Mouse (Mus musculus) heart, adult 9 months (tissue): ENCODE results near the gene Pcp4l1.
"Not testable (repeated sequence)": the region's sequence is repeated elsewhere in the genome, so short reads cannot be mapped to it uniquely, and the experiment has no call there.

Experiments
- DNase-seq, 2 experiments: peaks; one replicate each; pipeline ENCODE4 v3.0.0; 2022; ENCODE audit warnings: low spot score in 2 of 2

The Pcp4l1 gene

GRCm38 (mm10) chr1:171195887-171196397 lies at the start of gene Pcp4l1:
Pcp4l1 (minus strand) TSS chr1:171196268.
- peak; percentile 84 to 86 for DNase-seq

- DNase-seq, result no peak
Observed at GRCm38 (mm10) chr1:171245353-171245752, 49.3 kb upstream of the Pcp4l1 start.

GRCm38 (mm10) chr1:171241952-171242351 lies 45.9 kb upstream of the Pcp4l1 start:
- DNase-seq, result not testable (repeated sequence)

- DNase-seq, result no peak
Observed at GRCm38 (mm10) chr1:171240911-171241310, 44.8 kb upstream of the Pcp4l1 start.

DNA sequence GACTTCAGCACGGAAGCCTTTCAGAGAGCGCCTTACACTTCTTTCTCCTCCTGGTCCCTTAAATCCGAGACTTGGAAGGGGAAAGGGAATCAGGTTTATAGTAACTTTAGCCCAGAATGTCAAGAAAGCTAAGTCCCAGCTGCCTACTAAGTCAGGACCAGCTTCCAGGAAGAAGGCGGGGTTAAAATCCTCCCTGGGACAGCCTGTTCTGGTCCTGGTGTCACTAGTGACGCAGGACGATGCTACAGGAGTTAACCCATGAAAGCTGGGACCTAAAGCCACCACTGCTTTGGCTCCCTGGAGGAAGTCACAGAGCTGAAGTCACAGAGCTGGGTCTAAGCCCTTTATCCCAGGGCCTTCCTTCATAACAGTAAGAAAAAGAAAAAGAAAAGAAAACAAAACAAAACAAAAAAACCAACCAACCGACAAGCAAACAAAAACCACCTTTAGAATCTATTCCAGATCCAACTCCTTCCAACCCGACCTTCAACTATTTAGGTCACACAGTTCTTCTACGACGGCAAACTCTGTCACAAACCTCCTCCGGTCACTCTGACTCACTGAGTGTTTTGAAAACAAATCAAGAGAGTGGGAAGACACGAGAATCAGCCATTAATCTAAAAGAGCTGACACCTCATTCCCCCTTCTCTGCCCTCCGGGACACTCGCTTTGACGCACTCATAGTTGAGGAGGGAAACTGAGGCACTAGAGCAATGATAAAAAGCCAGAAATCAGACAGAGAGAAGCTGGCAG lies 44.1 kb upstream of the Pcp4l1 start:
- peak; percentile 67 to 71 for DNase-seq

GRCm38 (mm10) chr1:171238463-171238862 lies 42.4 kb upstream of the Pcp4l1 start:
- DNase-seq, result no peak

DNA sequence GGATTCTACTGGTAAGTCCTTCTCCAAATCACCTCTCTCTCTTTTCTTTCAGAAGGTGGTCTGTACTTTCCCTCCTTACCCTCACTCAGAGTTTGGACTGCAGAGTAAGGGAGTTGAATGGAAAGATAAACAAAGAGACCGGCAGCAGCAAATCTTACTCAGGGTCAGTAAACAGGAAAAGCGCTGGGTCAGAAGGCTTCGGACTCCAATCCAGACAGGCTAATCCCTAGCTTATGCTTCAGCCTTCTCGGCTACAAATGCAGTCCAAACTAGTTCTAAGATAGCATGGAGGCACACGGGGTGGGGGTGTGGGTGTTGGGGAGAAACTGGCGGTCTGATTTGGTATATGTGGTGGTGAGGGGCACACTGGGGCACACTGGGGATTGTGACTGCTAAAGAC lies 41.4 kb upstream of the Pcp4l1 start:
- no peak for DNase-seq

GRCm38 (mm10) chr1:171235791-171236190 lies 39.7 kb upstream of the Pcp4l1 start:
- DNase-seq, result no peak

DNA sequence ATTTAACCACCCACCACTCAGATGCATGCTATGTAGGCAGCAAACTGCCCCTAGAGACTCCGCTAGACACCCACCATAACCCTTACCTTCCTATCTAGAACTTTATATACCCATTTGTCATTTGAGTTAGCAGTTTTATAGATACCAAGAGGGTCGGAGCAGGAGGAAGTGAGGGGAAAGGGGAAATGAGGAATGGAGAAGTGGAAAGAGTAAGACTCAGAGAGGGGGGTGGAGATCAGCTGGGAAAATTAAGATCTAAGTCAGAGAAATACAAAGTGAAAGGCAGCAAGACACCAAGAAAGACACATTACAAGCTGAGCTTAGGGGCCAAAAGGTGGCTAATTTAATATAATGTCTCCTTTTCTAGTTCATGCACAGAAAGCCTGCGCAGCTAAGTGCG lies 38.5 kb upstream of the Pcp4l1 start:
- no peak for DNase-seq

DNA sequence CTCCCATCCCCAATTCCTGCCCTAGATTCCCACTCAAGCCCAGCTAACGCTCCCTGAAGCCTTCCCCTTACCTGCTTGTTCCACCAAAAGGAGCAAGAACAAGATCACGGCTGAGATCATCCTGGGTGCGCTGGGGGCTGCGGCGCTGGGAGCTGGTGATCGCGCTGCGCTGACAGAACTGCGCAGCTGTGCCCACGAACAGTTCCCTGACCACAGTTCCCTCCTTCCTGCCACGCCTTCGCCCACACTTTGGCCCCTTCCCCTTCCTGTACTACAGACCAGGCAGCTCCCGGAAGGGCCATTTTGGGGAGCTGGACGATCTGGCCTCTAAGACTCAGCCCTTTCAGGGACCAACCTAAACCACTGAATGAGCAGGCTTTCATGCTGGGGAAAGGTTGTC lies 38.1 kb upstream of the Pcp4l1 start, which contains the start of gene Fcer1g:
Fcer1g (minus strand) TSS at position 240 of the 400 bp plus-strand sequence.
- DNase-seq, result no peak

- DNase-seq, result no peak
Observed at GRCm38 (mm10) chr1:171232800-171233730, 37.0 kb upstream of the Pcp4l1 start.

GRCm38 (mm10) chr1:171232348-171232747 lies 36.3 kb upstream of the Pcp4l1 start:
- no peak for DNase-seq

DNA sequence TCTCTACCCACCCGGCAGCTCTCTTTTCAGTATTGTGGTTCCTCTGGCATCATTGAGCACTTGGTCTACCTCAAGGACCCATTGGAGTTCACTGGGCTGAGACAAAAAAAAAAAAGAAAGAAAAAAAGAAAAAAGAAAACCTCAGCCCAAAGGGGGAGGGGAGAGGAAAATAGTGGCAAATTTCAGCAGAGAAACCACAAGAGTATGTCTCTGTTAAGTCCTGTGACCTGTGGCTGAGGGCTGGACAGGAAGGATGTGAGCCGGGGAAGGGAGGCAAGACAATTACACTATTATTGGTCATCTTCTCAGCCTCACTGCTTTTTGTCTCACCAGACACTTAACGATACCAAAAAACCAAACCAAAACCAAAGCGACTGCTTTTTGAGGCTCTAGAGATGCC lies 35.8 kb upstream of the Pcp4l1 start:
- no peak for DNase-seq

DNA sequence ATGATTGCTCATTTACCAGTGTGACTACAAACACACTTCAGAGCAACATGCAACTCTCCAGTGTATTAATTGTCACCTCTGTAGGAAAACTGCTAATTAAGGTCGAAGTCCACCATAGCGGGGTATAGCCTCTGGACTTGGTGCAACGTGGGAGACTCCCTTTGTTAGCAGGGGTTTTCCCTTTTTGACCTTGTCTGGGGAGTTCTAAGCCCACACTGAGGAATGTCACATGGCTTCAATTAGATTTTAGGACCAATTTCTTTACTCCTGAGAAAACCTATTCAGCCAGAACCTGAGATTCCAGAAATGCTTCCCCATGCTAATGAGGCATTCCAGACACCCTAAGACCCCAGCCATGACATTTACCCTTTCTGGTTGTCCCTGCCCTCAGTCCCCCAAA lies 34.1 kb upstream of the Pcp4l1 start:
- no peak for DNase-seq

GRCm38 (mm10) chr1:171229750-171230149 lies 33.7 kb upstream of the Pcp4l1 start:
- no peak for DNase-seq

DNA sequence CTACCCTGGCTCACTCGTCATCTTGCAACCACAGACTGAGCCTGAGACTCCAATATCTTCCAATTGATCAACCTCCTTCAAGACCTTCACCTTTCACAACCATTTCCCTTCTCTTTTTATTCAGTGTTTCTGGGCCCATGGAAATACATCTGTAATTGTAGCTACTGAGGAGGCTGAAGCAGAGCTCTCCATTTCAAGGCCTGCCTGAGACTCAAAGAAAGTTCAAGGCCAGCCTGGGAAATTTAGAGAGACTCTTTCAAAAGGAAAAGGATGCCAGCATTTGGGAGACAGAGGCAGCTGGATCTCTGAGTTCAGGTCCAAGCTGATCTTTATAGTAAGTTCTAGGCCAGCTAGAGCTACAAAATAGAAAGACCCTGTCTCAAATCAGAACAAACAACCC lies 31.8 kb upstream of the Pcp4l1 start:
- no peak for DNase-seq

DNA sequence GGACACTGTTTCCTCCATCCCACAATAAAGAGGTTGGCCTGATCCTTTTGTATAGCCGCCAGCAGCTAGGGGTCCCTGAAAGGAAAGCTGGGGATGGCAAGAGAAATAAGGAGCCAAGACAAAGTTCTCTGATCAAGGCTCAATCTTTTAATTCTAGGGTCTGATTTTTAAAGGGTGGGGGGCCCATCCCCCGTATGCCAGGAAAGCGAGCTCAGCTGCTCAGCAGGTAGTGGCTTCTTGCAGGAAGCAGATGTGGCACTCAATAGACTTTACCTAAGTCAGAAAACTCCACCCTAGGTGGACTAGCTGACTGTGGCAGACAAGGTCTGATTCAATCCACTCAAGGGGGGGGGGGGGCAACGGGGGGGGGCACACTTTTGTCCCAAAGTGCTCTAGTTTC lies 30.7 kb upstream of the Pcp4l1 start:
- DNase-seq, result no peak

DNA sequence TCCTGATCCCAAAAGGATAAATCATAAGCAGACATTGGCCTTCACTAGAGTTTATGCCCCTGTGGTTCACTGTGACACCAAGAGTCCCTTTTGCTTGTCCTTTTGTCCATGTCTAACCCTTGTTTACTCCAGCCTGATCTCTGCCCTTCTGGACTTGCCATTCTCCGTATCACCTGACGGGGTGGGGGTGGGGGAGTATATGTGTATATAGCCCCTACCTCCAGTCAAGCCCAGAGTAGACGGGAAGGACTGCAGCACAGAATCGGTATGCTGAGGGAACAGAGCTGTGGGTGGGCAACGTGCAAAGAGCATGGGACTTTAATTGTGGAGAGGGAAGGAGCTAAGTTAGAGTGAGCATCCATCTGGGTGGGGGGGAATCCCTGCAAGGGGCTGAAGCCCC lies 28.8 kb upstream of the Pcp4l1 start, which contains the start of gene Apoa2:
Apoa2 (plus strand) TSS at position 198 of the 400 bp plus-strand sequence.
- no peak for DNase-seq

- DNase-seq, result no peak
Observed at GRCm38 (mm10) chr1:171223796-171224195, 27.7 kb upstream of the Pcp4l1 start.

DNA sequence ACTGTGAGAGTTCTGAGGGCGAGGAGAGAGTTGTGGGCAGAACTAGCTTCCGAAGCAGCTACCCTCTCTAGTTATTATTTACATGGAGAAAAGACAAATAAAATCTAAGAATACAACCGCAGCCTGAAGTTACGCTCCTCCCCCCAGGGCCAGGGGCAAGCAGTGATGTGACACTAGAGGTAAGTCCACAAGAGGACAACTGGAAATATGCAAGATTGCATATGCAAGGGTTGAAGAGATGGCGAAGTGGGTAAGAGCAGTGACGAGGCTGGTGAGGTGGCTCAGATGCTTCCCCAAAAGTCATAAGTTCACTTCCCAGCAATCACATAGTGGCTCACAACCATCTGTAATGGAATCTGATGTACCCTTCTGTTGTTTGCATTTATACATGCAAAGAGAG lies 27.1 kb upstream of the Pcp4l1 start:
- no peak for DNase-seq

- peak; percentile 99 to 100 for DNase-seq
Observed at GRCm38 (mm10) chr1:171222238-171223155, 26.4 kb upstream of the Pcp4l1 start, which contains the start of gene Tomm40l. Tomm40l (minus strand) TSS chr1:171222514.
